Mouse (Mus musculus): ENCODE data around the gene Gm9603. TPM values are rescaled to one million over a fixed set of nuclear protein-coding genes. Genes with fewer than 3 reads are reported as not detected.
"Not testable (repeated sequence)": the region's sequence is repeated elsewhere in the genome, so short reads cannot be mapped to it uniquely, and the experiment has no call there.

Gm9603 gene
- not detected in 2 replicates for polyA plus RNA-seq (2011; ENCODE audit: insufficient read length, low read depth, missing spikeins)

DNA sequence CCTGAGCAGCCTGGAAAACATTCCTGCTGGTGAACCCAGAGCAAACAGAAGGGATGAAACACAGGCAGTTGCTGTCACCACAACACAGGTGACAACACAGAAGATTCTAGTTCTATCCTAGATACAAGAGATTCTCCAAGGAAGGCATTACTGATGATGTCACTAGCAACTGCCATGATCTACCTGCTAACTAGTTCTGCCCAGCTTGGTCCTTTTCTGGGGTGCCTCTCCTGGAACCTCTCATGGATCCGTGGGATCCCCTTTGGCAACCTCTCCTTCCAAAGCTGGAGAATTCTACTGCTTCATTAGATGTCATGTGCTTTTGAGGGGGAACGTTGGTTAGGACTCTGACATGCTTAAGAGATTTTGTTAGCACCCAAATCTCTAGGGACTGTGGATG lies at the start of gene Gm9603:
Gm9603 (minus strand) TSS at position 101 of the 400 bp plus-strand sequence.
- H3K4me3 ChIP-seq (ENCODE audit: insufficient read depth, low read length); H3K27ac ChIP-seq (ENCODE audit: insufficient read depth, low read length); H3K4me1 ChIP-seq (ENCODE audit: control insufficient read depth, insufficient read depth, low read length): not testable (repeated sequence)

DNA sequence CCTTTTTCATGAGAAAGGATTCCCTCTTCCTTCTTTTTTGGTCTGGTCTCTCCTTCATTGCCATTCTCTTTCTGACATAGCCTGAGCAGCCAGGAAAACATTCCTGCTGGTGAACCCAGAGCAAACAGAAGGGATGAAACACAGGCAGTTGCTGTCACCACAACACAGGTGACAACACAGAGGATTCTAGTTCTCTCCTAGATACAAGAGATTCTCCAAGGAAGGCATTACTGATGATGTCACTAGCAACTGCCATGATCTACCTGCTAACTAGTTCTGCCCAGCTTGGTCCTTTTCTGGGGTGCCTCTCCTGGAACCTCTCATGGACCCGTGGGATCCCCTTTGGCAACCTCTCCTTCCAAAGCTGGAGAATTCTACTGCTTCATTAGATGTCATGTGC lies 54.3 kb downstream of the Gm9603 start, which contains the start of gene Gm8265:
Gm8265 (minus strand) TSS at position 101 of the 400 bp plus-strand sequence.
- H3K4me3 ChIP-seq (ENCODE audit: insufficient read depth, low read length); H3K27ac ChIP-seq (ENCODE audit: insufficient read depth, low read length); H3K4me1 ChIP-seq (ENCODE audit: control insufficient read depth, insufficient read depth, low read length): not testable (repeated sequence)

Other genes with a start within 250 kb of the Gm9603 start
- not detected in 2 replicates for gene Gm3194, start 232.0 kb downstream of the Gm9603 start, polyA plus RNA-seq (2011; ENCODE audit: insufficient read length, low read depth, missing spikeins)
- not detected in 2 replicates for gene Gm8246, start 209.6 kb downstream of the Gm9603 start, polyA plus RNA-seq (2011; ENCODE audit: insufficient read length, low read depth, missing spikeins)
- gene Gm3187, start 203.2 kb downstream of the Gm9603 start, polyA plus RNA-seq (2011; ENCODE audit: insufficient read length, low read depth, missing spikeins), result not detected in 2 replicates
- gene Gm3488, start 185.8 kb downstream of the Gm9603 start, polyA plus RNA-seq (2011; ENCODE audit: insufficient read length, low read depth, missing spikeins), result not detected in 2 replicates
- not detected in 2 replicates for gene Gm3532, start 149.0 kb downstream of the Gm9603 start, polyA plus RNA-seq (2011; ENCODE audit: insufficient read length, low read depth, missing spikeins)
- not detected in 2 replicates for gene Gm8265, start 54.4 kb downstream of the Gm9603 start, polyA plus RNA-seq (2011; ENCODE audit: insufficient read length, low read depth, missing spikeins)
- gene Gm3373, start 54.1 kb upstream of the Gm9603 start, polyA plus RNA-seq (2011; ENCODE audit: insufficient read length, low read depth, missing spikeins), result not detected in 2 replicates
- gene Gm3383, start 120.5 kb upstream of the Gm9603 start, polyA plus RNA-seq (2011; ENCODE audit: insufficient read length, low read depth, missing spikeins), result not detected in 2 replicates
- gene Gm3424, start 142.9 kb upstream of the Gm9603 start, polyA plus RNA-seq (2011; ENCODE audit: insufficient read length, low read depth, missing spikeins), result not detected in 2 replicates
- not detected in 2 replicates for gene Gm8237, start 192.9 kb upstream of the Gm9603 start, polyA plus RNA-seq (2011; ENCODE audit: insufficient read length, low read depth, missing spikeins)